Mouse (Mus musculus): ENCODE data around the gene Pdx1. TPM values are rescaled to one million over a fixed set of nuclear protein-coding genes. Genes with fewer than 3 reads are reported as not detected.

Pdx1 gene
- total and polyA plus RNA-seq, 3 experiments: not detected

GRCm38 (mm10) chr5:147260189-147260588 lies 9.6 kb upstream of the Pdx1 start:
- no peak overlapping the region for H3K4me3 ChIP-seq (ENCODE audit: control insufficient read depth in 1 of 2, insufficient read depth in 1 of 2, low read depth in 2 of 2, low read length in 2 of 2)
- H3K36me3 ChIP-seq (ENCODE audit: control insufficient read depth in 1 of 2, insufficient read depth in 2 of 2, low read length in 2 of 2): no peaks in the 10 kb centered on the region
- no peaks in the 10 kb centered on the region for H3K79me2 ChIP-seq (ENCODE audit: control insufficient read depth, insufficient read depth, low read length, poor library complexity)
- no peaks in the 10 kb centered on the region for H3K4me1 ChIP-seq (ENCODE audit: control insufficient read depth in 1 of 2, insufficient read depth in 2 of 2, low read length in 2 of 2)
- H3K9ac ChIP-seq (ENCODE audit: control insufficient read depth, low read depth, low read length, poor library complexity, severe bottlenecking): no peak overlapping the region
- H3K27ac ChIP-seq (ENCODE audit: control insufficient read depth, low read depth, low read length): no peak overlapping the region
- DNase-seq (ENCODE audit: low read depth, low spot score): no peak
- no peaks in the 10 kb centered on the region for H3K27me3 ChIP-seq (ENCODE audit: control insufficient read depth in 1 of 2, insufficient read depth in 2 of 2, low read length in 2 of 2)
- no peak for TF ChIP-seq NELFE (IDR thresholded peaks at IDR 0.05; ENCODE audit: low read depth, low read length)
- H3K9me3 ChIP-seq (replicated peaks; ENCODE audit: insufficient read depth, low read length): no peaks in the 10 kb centered on the region

DNA sequence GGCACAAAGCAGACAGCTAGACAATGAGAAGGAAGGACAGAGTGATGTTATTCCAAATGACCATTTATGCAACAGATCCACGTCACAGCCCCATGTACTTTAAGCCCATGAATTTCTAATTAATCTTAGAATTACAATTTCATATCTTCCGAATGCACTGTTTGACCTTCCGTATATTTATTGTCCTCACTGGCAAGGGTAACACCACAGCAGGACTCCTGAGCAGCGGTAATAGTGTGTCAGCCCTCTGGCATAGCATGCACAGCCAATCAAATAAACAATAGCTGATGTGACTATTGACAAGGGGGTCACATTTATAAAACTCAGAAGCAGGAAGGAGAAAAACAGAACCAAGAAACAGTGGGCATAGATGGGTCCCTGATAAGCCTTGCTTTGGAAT lies 9.0 kb upstream of the Pdx1 start:
- Histone ChIP-seq H3K36me3 (ENCODE audit: control insufficient read depth in 1 of 2, insufficient read depth in 2 of 2, low read length in 2 of 2) (no peaks in the 10 kb centered on the region), H3K9ac (ENCODE audit: control insufficient read depth, low read depth, low read length, poor library complexity, severe bottlenecking) (no peak overlapping the region), H3K4me3 (ENCODE audit: control insufficient read depth in 1 of 2, insufficient read depth in 1 of 2, low read depth in 2 of 2, low read length in 2 of 2) (no peak overlapping the region), H3K27me3 (ENCODE audit: control insufficient read depth in 1 of 2, insufficient read depth in 2 of 2, low read length in 2 of 2) (no peaks in the 10 kb centered on the region), H3K9me3 (replicated peaks; ENCODE audit: insufficient read depth, low read length) (no peaks in the 10 kb centered on the region), H3K79me2 (ENCODE audit: control insufficient read depth, insufficient read depth, low read length, poor library complexity) (no peaks in the 10 kb centered on the region), H3K4me1 (ENCODE audit: control insufficient read depth in 1 of 2, insufficient read depth in 2 of 2, low read length in 2 of 2) (no peaks in the 10 kb centered on the region), H3K27ac (ENCODE audit: control insufficient read depth, low read depth, low read length) (no peak overlapping the region)
- DNase-seq (ENCODE audit: low read depth, low spot score): no peak
- TF ChIP-seq ZNF384 (IDR thresholded peaks at IDR 0.05; ENCODE audit: low read depth, low read length) (no peak), RCOR1 (IDR thresholded peaks at IDR 0.05; ENCODE audit: low read depth, low read length) (no peak), GABPA (IDR thresholded peaks at IDR 0.05; ENCODE audit: low read depth, low read length) (no peak), CHD1 (IDR thresholded peaks at IDR 0.05; ENCODE audit: low read depth, low read length) (no peak), E2F4 (IDR thresholded peaks at IDR 0.05; ENCODE audit: borderline replicate concordance, low read depth, low read length) (no peak), TCF12 (IDR thresholded peaks at IDR 0.05; ENCODE audit: low read depth, low read length) (no peak), HCFC1 (IDR thresholded peaks at IDR 0.05; ENCODE audit: low read depth, low read length) (no peak), ZKSCAN1 (IDR thresholded peaks at IDR 0.05; ENCODE audit: low read depth, low read length) (no peak), SMC3 (IDR thresholded peaks at IDR 0.05; ENCODE audit: low read depth, low read length) (no peak), MXI1 (IDR thresholded peaks at IDR 0.05; ENCODE audit: low read depth, low read length) (no peak), MYB (IDR thresholded peaks at IDR 0.05; ENCODE audit: low read depth, low read length) (no peak), EP300 (IDR thresholded peaks at IDR 0.05; ENCODE audit: low read depth in 1 of 2, low read length in 2 of 2) (no peak), ZMIZ1 (IDR thresholded peaks at IDR 0.05; ENCODE audit: low read depth, low read length) (no peak)

DNA sequence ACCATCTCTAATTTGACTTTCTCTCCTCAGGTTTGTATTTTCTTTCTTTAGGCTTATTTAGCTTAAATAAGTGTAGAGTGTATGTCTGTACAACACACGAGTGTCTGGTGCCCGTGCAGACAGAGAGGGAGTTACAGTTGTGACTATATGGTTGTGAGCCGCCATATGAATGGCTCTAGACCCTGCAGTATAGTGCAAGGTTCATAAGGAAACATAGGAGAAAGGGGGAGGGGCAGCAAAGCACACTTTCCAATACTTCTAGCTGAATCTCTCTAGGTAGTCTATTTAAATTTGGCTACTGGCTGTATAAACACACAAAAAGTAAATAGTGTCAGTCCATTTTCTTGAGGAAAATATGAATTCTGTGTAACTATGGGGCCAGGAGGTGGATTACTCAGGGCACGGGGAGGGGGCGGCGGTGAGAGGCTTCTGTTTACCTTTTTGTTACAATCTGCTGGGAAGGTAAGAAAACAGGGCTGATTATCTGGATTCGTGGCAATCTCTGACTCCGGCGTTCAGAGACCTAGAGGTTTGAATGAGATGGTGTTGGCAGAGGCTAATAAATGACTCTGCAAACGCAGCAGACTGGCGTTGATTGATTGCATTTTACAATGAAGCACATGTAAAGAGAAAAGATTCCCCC lies 7.7 kb upstream of the Pdx1 start:
- Histone ChIP-seq H3K79me2 (ENCODE audit: control insufficient read depth, insufficient read depth, low read length, poor library complexity) (no peaks in the 10 kb centered on the region), H3K27me3 (ENCODE audit: control insufficient read depth in 1 of 2, insufficient read depth in 2 of 2, low read length in 2 of 2) (no peaks in the 10 kb centered on the region), H3K9me3 (replicated peaks; ENCODE audit: insufficient read depth, low read length) (no peaks in the 10 kb centered on the region), H3K4me3 (ENCODE audit: control insufficient read depth in 1 of 2, insufficient read depth in 1 of 2, low read depth in 2 of 2, low read length in 2 of 2) (no peak overlapping the region), H3K4me1 (ENCODE audit: control insufficient read depth in 1 of 2, insufficient read depth in 2 of 2, low read length in 2 of 2) (no peaks in the 10 kb centered on the region), H3K36me3 (ENCODE audit: control insufficient read depth in 1 of 2, insufficient read depth in 2 of 2, low read length in 2 of 2) (no peaks in the 10 kb centered on the region), H3K9ac (ENCODE audit: control insufficient read depth, low read depth, low read length, poor library complexity, severe bottlenecking) (no peak overlapping the region), H3K27ac (ENCODE audit: control insufficient read depth, low read depth, low read length) (no peak overlapping the region)
- no peak for DNase-seq (ENCODE audit: low read depth, low spot score)
- no peak for TF ChIP-seq MAX (IDR thresholded peaks at IDR 0.05; ENCODE audit: low read length)
- TF ChIP-seq BHLHE40 (IDR thresholded peaks at IDR 0.05; ENCODE audit: borderline replicate concordance, low read depth, low read length): no peak
- no peak for TF ChIP-seq POLR2A (IDR thresholded peaks at IDR 0.05; ENCODE audit: control insufficient read depth in 1 of 2, insufficient read depth in 1 of 2, low read depth in 1 of 2, low read length in 2 of 2, poor library complexity in 1 of 2)
- no peak for TF ChIP-seq KAT2A (conservative IDR thresholded peaks at IDR 0.05; ENCODE audit: low read depth, low read length)
- TF ChIP-seq POLR2AphosphoS2 (IDR thresholded peaks at IDR 0.05; ENCODE audit: low read length): no peak
- TF ChIP-seq ETS1 (IDR thresholded peaks at IDR 0.05; ENCODE audit: low read depth, low read length): no peak
- no peak for TF ChIP-seq EP300 (IDR thresholded peaks at IDR 0.05; ENCODE audit: low read depth in 1 of 2, low read length in 2 of 2)
- TF ChIP-seq ZKSCAN1 (IDR thresholded peaks at IDR 0.05; ENCODE audit: low read depth, low read length): no peak
- TF ChIP-seq NELFE (IDR thresholded peaks at IDR 0.05; ENCODE audit: low read depth, low read length): no peak
- no peak for TF ChIP-seq USF1 (IDR thresholded peaks at IDR 0.05; ENCODE audit: low read depth, low read length)
- TF ChIP-seq MAZ (IDR thresholded peaks at IDR 0.05; ENCODE audit: low read depth, low read length): no peak
- no peak for TF ChIP-seq MYC (IDR thresholded peaks at IDR 0.05; ENCODE audit: low read depth, low read length)
- TF ChIP-seq ZNF384 (IDR thresholded peaks at IDR 0.05; ENCODE audit: low read depth, low read length): no peak
- TF ChIP-seq CHD1 (IDR thresholded peaks at IDR 0.05; ENCODE audit: low read depth, low read length): no peak
- TF ChIP-seq ZMIZ1 (IDR thresholded peaks at IDR 0.05; ENCODE audit: low read depth, low read length): no peak
- no peak for TF ChIP-seq SMC3 (IDR thresholded peaks at IDR 0.05; ENCODE audit: low read depth, low read length)
- no peak for TF ChIP-seq CHD2 (IDR thresholded peaks at IDR 0.05; ENCODE audit: low read length)
- no peak for TF ChIP-seq USF2 (IDR thresholded peaks at IDR 0.05; ENCODE audit: borderline replicate concordance in 1 of 2, insufficient read depth in 1 of 2, low read depth in 1 of 2, low read length in 2 of 2)
- TF ChIP-seq SIN3A (IDR thresholded peaks at IDR 0.05; ENCODE audit: low read length): no peak

All from MEL (cell line).